Mouse (Mus musculus) 3T3-L1 (cell line): Measurements from ENCODE around the gene Rgmb.

Source experiments
- DNase-seq: peaks from one replicate; pipeline ENCODE4 v3.0.0-alpha.2; 2015; ENCODE audit warnings: low read depth, low spot score

Gene Rgmb

GRCm38 (mm10) chr17:15776349-15776748 lies 54.5 kb downstream of the Rgmb start:
- DNase-seq, result no peak

- DNase-seq, result no peak
Measured at GRCm38 (mm10) chr17:15774565-15775215, 56.1 kb downstream of the Rgmb start.

- no peak for DNase-seq
Measured at GRCm38 (mm10) chr17:15773956-15774355, 56.9 kb downstream of the Rgmb start.

- no peak for DNase-seq
Measured at GRCm38 (mm10) chr17:15769081-15769724, 61.6 kb downstream of the Rgmb start.

- DNase-seq, result no peak
Measured at GRCm38 (mm10) chr17:15761191-15761590, 69.6 kb downstream of the Rgmb start.
